Mouse (Mus musculus): ENCODE results near the gene Mcat. TPM values are rescaled to one million over a fixed set of nuclear protein-coding genes. Genes with fewer than 3 reads are reported as not detected.

The Mcat gene
- polyA plus RNA-seq, 1 experiment from 2014 or later: 42.5 TPM

GRCm38 (mm10) chr15:83523638-83524332, 39.8 kb downstream of the Mcat start:
- Histone ChIP-seq H3K4me2 (ENCODE audit: low read depth, low read length) (no peak overlapping the region), H3K9ac (replicated peaks; ENCODE audit: low read length) (no peak overlapping the region; the same call in 1 of the 2 replicates), H3K36me3 (replicated peaks; ENCODE audit: control insufficient read depth, insufficient read depth, low read depth, low read length) (no peaks in the 10 kb centered on the region), H3K4me3 (ENCODE audit: low read depth, low read length) (no peak overlapping the region), H3K4me1 (ENCODE audit: control insufficient read depth, insufficient read depth, low read length) (peaks cover 4% of the 10 kb centered on the region; the same call in 1 of the 2 replicates), H3K27ac (replicated peaks; ENCODE audit: low read depth, low read length) (no peak overlapping the region), H3K9me3 (replicated peaks; ENCODE audit: control insufficient read depth, low read length) (no peaks in the 10 kb centered on the region), H3K27me3 (ENCODE audit: control insufficient read depth, insufficient read depth, low read length) (peaks cover 26% of the 10 kb centered on the region)
- no peak for ATAC-seq (replicated peaks; ENCODE audit: insufficient number of reproducible peaks, low FRiP score, low TSS enrichment, low read depth)
- 66% methylated on average over 14 of the region's 14 CpGs for WGBS
- no peak for DNase-seq (ENCODE audit: low spot score)

DNA sequence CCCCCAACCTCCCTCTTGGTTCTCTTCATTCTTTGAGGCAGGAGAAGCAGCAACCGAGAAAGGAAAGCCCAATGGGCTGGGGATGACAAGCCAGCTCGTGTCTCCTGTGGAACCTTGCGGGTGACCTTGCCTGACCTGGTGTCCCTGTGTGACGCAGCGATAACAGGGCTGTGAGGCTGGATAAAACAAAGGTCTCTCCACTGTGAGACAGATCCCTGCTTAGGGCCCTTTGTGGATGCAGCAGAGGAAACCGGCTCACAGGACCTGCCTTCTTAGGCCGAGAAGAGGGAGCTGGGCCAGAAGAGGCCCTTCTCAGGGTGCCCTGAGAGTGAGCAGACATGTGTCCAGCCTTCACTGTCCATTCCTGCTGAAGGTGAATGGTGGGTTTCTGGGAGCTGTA, 40.4 kb downstream of the Mcat start:
- Histone ChIP-seq H3K36me3 (replicated peaks; ENCODE audit: control insufficient read depth, insufficient read depth, low read depth, low read length) (no peaks in the 10 kb centered on the region), H3K4me3 (ENCODE audit: low read depth, low read length) (no peak overlapping the region), H3K9ac (replicated peaks; ENCODE audit: low read length) (no peak overlapping the region; the same call in 1 of the 2 replicates), H3K4me1 (ENCODE audit: control insufficient read depth, insufficient read depth, low read length) (peaks cover 4% of the 10 kb centered on the region; the same call in 1 of the 2 replicates), H3K27ac (replicated peaks; ENCODE audit: low read depth, low read length) (no peak overlapping the region), H3K27me3 (ENCODE audit: control insufficient read depth, insufficient read depth, low read length) (peaks cover 26% of the 10 kb centered on the region), H3K9me3 (replicated peaks; ENCODE audit: control insufficient read depth, low read length) (no peaks in the 10 kb centered on the region), H3K4me2 (ENCODE audit: low read depth, low read length) (no peak overlapping the region)
- 26% methylated on average over 7 of the region's 7 CpGs for WGBS
- no peak for ATAC-seq (replicated peaks; ENCODE audit: insufficient number of reproducible peaks, low FRiP score, low TSS enrichment, low read depth)
- DNase-seq (ENCODE audit: low spot score): no peak

DNA sequence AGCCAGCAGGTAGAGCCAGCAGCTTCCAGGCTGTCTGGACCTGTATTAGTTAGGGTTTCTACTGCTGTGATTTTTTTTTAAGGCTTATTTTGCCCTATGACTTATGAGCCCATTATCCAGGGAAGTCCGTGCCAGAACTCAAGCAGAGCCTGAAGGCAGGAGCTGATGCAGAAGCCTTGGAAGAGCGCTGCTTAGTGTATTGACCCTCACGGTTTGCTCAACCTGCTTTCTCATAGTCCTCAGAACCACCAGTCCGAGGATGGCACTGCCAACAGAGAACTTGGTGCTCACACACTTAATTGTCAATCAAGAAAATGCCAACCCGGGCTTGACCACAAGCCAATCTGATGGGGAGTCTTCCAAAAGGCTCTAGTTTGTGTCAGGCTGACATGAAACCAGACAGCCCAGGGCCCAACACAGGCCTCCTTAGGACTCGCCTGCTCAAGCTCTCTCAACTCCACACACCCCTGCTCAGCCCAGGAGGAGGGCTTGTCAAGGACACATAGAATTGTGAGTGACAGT, 42.7 kb downstream of the Mcat start:
- DNase-seq (ENCODE audit: low spot score): no peak
- peaks cover 4% of the 10 kb centered on the region; the same call in 1 of the 2 replicates for H3K27me3 ChIP-seq (ENCODE audit: control insufficient read depth, insufficient read depth, low read length)
- ATAC-seq (replicated peaks; ENCODE audit: insufficient number of reproducible peaks, low FRiP score, low TSS enrichment, low read depth): no peak
- H3K9me3 ChIP-seq (replicated peaks; ENCODE audit: control insufficient read depth, low read length): no peaks in the 10 kb centered on the region
- WGBS: 87% methylated on average over 6 of the region's 6 CpGs
- H3K36me3 ChIP-seq (replicated peaks; ENCODE audit: control insufficient read depth, insufficient read depth, low read depth, low read length): no peaks in the 10 kb centered on the region
- H3K27ac ChIP-seq (replicated peaks; ENCODE audit: low read depth, low read length): no peak overlapping the region
- H3K4me1 ChIP-seq (ENCODE audit: control insufficient read depth, insufficient read depth, low read length): peaks cover 4% of the 10 kb centered on the region; the same call in 1 of the 2 replicates
- no peak overlapping the region for H3K4me3 ChIP-seq (ENCODE audit: low read depth, low read length)
- H3K9ac ChIP-seq (replicated peaks; ENCODE audit: low read length): no peak overlapping the region
- no peak overlapping the region for H3K4me2 ChIP-seq (ENCODE audit: low read depth, low read length)

GRCm38 (mm10) chr15:83518215-83519048, 45.2 kb downstream of the Mcat start:
- 37% methylated on average over 20 of the region's 20 CpGs for WGBS
- ATAC-seq (replicated peaks; ENCODE audit: insufficient number of reproducible peaks, low FRiP score, low TSS enrichment, low read depth) (peak; percentile 65; the same call in 1 of the 2 replicates), DNase-seq (ENCODE audit: low spot score) (peak; percentile 93)
- Histone ChIP-seq H3K27me3 (ENCODE audit: control insufficient read depth, insufficient read depth, low read length) (no peaks in the 10 kb centered on the region), H3K27ac (replicated peaks; ENCODE audit: low read depth, low read length) (no peak overlapping the region), H3K4me3 (ENCODE audit: low read depth, low read length) (no peak overlapping the region), H3K36me3 (replicated peaks; ENCODE audit: control insufficient read depth, insufficient read depth, low read depth, low read length) (no peaks in the 10 kb centered on the region), H3K9me3 (replicated peaks; ENCODE audit: control insufficient read depth, low read length) (no peaks in the 10 kb centered on the region), H3K4me2 (ENCODE audit: low read depth, low read length) (no peak overlapping the region), H3K4me1 (ENCODE audit: control insufficient read depth, insufficient read depth, low read length) (peaks cover 4% of the 10 kb centered on the region; the same call in 1 of the 2 replicates), H3K9ac (replicated peaks; ENCODE audit: low read length) (peak overlapping the region; percentile 37; the same call in 1 of the 2 replicates)

GRCm38 (mm10) chr15:83515018-83515417, 48.6 kb downstream of the Mcat start:
- no peaks in the 10 kb centered on the region for H3K27me3 ChIP-seq (ENCODE audit: control insufficient read depth, insufficient read depth, low read length)
- no peak for DNase-seq (ENCODE audit: low spot score)
- H3K9me3 ChIP-seq (replicated peaks; ENCODE audit: control insufficient read depth, low read length): no peaks in the 10 kb centered on the region
- no peak overlapping the region for H3K4me3 ChIP-seq (ENCODE audit: low read depth, low read length)
- H3K27ac ChIP-seq (replicated peaks; ENCODE audit: low read depth, low read length): no peak overlapping the region
- H3K36me3 ChIP-seq (replicated peaks; ENCODE audit: control insufficient read depth, insufficient read depth, low read depth, low read length): no peaks in the 10 kb centered on the region
- WGBS: 68% methylated on average over 5 of the region's 5 CpGs
- no peak overlapping the region for H3K9ac ChIP-seq (replicated peaks; ENCODE audit: low read length)
- no peaks in the 10 kb centered on the region; the same call in 1 of the 2 replicates for H3K4me1 ChIP-seq (ENCODE audit: control insufficient read depth, insufficient read depth, low read length)
- no peak overlapping the region for H3K4me2 ChIP-seq (ENCODE audit: low read depth, low read length)
- ATAC-seq (replicated peaks; ENCODE audit: insufficient number of reproducible peaks, low FRiP score, low TSS enrichment, low read depth): no peak

DNA sequence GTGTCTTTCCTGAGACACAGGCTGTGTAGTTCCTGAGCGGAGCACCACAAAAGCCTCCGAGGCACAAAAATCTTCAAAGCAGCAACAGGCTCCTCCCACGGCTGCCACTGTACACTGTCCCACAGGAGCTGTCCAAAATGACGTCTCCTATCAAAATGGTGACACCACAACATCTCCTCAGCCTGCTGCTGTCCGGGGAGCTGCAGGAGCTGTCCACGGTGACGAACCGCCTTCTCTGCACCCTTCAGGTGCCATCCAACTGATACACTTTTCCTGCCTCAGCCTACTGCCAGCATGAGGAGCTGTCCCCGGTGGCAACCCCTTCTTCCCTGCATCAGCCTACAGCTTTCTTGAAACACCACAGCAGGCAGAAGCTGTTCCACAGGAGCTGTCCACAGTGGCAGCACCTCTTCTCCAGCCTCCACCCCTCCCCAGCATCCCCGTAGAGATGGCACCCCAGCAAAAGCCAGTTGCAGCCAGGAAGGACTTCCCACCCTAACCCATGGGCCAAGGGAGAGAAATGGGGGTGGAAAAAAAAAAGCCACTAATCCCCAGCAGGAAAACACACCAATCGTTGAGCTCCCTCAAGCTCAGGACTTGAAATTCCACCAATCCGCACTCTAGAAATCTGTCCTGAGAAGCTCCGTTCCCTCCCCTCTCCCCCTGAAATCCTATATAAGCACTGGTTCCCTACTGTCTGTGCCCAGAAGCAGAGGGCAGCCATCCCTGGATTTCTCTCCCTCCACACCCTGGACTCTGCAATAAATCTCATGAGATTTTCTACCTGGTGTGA, 50.9 kb downstream of the Mcat start:
- DNase-seq (ENCODE audit: low spot score): no peak
- Histone ChIP-seq H3K36me3 (replicated peaks; ENCODE audit: control insufficient read depth, insufficient read depth, low read depth, low read length) (no peaks in the 10 kb centered on the region), H3K4me1 (ENCODE audit: control insufficient read depth, insufficient read depth, low read length) (no peaks in the 10 kb centered on the region), H3K4me2 (ENCODE audit: low read depth, low read length) (no peak overlapping the region), H3K9me3 (replicated peaks; ENCODE audit: control insufficient read depth, low read length) (no peaks in the 10 kb centered on the region), H3K27ac (replicated peaks; ENCODE audit: low read depth, low read length) (no peak overlapping the region), H3K4me3 (ENCODE audit: low read depth, low read length) (no peak overlapping the region), H3K27me3 (ENCODE audit: control insufficient read depth, insufficient read depth, low read length) (no peaks in the 10 kb centered on the region), H3K9ac (replicated peaks; ENCODE audit: low read length) (no peak overlapping the region)
- WGBS: 78% methylated on average over 12 of the region's 13 CpGs
- no peak for ATAC-seq (replicated peaks; ENCODE audit: insufficient number of reproducible peaks, low FRiP score, low TSS enrichment, low read depth)

DNA sequence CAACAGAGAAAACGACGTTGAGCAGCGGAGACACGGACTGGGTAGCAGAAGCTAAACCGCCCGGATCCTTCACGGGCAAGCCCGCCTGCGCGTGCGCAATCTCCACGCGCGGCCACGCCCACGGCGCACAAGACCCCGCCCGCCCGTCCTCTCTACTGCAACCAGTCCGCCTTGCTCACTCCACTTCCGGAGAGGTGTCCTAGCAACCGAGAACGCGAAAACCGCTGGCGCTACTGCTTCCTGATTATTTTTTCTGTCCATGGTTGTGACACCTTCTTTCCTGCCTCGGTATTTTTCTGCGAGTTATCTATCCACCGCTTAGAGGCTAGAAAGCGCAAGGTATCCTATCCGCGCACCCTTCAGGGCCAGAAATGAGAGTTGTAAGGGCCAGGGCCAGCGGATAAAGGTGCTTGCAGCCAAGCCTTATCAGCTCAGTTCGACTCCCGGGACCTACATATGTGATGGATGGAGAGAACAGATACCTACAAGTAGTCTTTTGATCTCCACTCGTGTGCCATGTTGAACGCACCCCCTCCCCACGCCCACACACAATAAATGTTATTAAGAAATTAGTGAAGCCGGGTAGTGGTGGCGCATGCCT, 52.7 kb downstream of the Mcat start, which contains the start of gene Ttll1:
TSS of gene Ttll1 (minus strand) at position 89 of the 601 bp plus-strand sequence.
- no peaks in the 10 kb centered on the region for H3K27me3 ChIP-seq (ENCODE audit: control insufficient read depth, insufficient read depth, low read length)
- no peaks in the 10 kb centered on the region for H3K36me3 ChIP-seq (replicated peaks; ENCODE audit: control insufficient read depth, insufficient read depth, low read depth, low read length)
- 13% methylated on average over 41 of the region's 41 CpGs for WGBS
- no peaks in the 10 kb centered on the region for H3K4me1 ChIP-seq (ENCODE audit: control insufficient read depth, insufficient read depth, low read length)
- H3K9ac ChIP-seq (replicated peaks; ENCODE audit: low read length): peak within 1 kb of the TSS; percentile 48
- peak within 1 kb of the TSS; percentile 50 for H3K4me2 ChIP-seq (ENCODE audit: low read depth, low read length)
- ATAC-seq (replicated peaks; ENCODE audit: insufficient number of reproducible peaks, low FRiP score, low TSS enrichment, low read depth) (peak; percentile 85), DNase-seq (ENCODE audit: low spot score) (peak; percentile 96)
- H3K4me3 ChIP-seq (ENCODE audit: low read depth, low read length): peak within 1 kb of the TSS; percentile 51
- no peaks in the 10 kb centered on the region for H3K9me3 ChIP-seq (replicated peaks; ENCODE audit: control insufficient read depth, low read length)
- no peak within 1 kb of the TSS for H3K27ac ChIP-seq (replicated peaks; ENCODE audit: low read depth, low read length)

Data from embryonic facial prominence, embryonic 11.5 days (tissue).